Mouse (Mus musculus) cerebellum, adult 11 months (tissue): ENCODE results near the gene Ssbp4.

Source experiments
- DNase-seq: peaks from one replicate; pipeline ENCODE4 v3.0.0; 2022

Ssbp4 gene

GRCm38 (mm10) chr8:70630532-70631381 lies 22.1 kb upstream of the Ssbp4 start:
- DNase-seq, result no peak

GRCm38 (mm10) chr8:70629574-70630531 lies 21.2 kb upstream of the Ssbp4 start:
- DNase-seq, result peak; percentile 92

GRCm38 (mm10) chr8:70628986-70629490 lies 20.4 kb upstream of the Ssbp4 start:
- DNase-seq, result no peak

- DNase-seq, result no peak
Observed at GRCm38 (mm10) chr8:70627041-70627440, 18.4 kb upstream of the Ssbp4 start.

GRCm38 (mm10) chr8:70625104-70625503 lies 16.4 kb upstream of the Ssbp4 start:
- no peak for DNase-seq

- DNase-seq, result no peak
Observed at GRCm38 (mm10) chr8:70622220-70622619, 13.5 kb upstream of the Ssbp4 start.

- DNase-seq, result no peak
Observed at GRCm38 (mm10) chr8:70618888-70619334, 10.2 kb upstream of the Ssbp4 start.

- no peak for DNase-seq
Observed at GRCm38 (mm10) chr8:70617985-70618384, 9.3 kb upstream of the Ssbp4 start.

- DNase-seq, result no peak
Observed at GRCm38 (mm10) chr8:70616645-70617044, 8.0 kb upstream of the Ssbp4 start.

- no peak for DNase-seq
Observed at GRCm38 (mm10) chr8:70615894-70616293, 7.2 kb upstream of the Ssbp4 start, which contains the start of gene Lrrc25. Gene Lrrc25 (plus strand): TSS chr8:70616155.

GRCm38 (mm10) chr8:70615281-70615680 lies 6.6 kb upstream of the Ssbp4 start:
- no peak for DNase-seq

- DNase-seq, result no peak
Observed at GRCm38 (mm10) chr8:70614469-70614868, 5.8 kb upstream of the Ssbp4 start.

- no peak for DNase-seq
Observed at GRCm38 (mm10) chr8:70613763-70614162, 5.1 kb upstream of the Ssbp4 start.

- DNase-seq, result peak; percentile 78
Observed at GRCm38 (mm10) chr8:70611849-70612248, 3.2 kb upstream of the Ssbp4 start.

- DNase-seq, result peak; percentile 72
Observed at GRCm38 (mm10) chr8:70610796-70611771, 2.4 kb upstream of the Ssbp4 start.

GRCm38 (mm10) chr8:70609849-70610795 lies 1.4 kb upstream of the Ssbp4 start:
- DNase-seq, result peak; percentile 42

- DNase-seq, result peak; percentile 50
Observed at GRCm38 (mm10) chr8:70609368-70609848, 736 bp upstream of the Ssbp4 start.

GRCm38 (mm10) chr8:70607898-70608748 lies 549 bp downstream of the Ssbp4 start:
- peak; percentile 62 for DNase-seq

- DNase-seq, result peak; percentile 36
Observed at GRCm38 (mm10) chr8:70607603-70607897, 1.1 kb downstream of the Ssbp4 start.
